Mouse (Mus musculus) kidney, postnatal 0 days (tissue): Measurements from ENCODE around the gene Ceacam3. TPM values are rescaled to one million over a fixed set of nuclear protein-coding genes. Genes with fewer than 3 reads are reported as not detected.

Experiments used
- ATAC-seq: fragments of 200-750 bp; cut with Nextera tagmentation; replicated peaks from 2 replicates; pipeline ENCODE4 v1.8.0; 2017; ENCODE audit warnings: low read depth, moderate number of reproducible peaks, moderate TSS enrichment, moderate library complexity; ENCODE audit not compliant: low FRiP score
- DNase-seq: peaks from one replicate; pipeline ENCODE4 v3.0.0-alpha.2; 2016; ENCODE audit warnings: low spot score
- H3K27ac ChIP-seq: fragments of 300-500 bp; sonication (generic); 2 replicates; pipeline ENCODE4 v1.5.1; 2014; ENCODE audit warnings: mild to moderate bottlenecking
- H3K27me3 ChIP-seq: fragments of 300-500 bp; sonication (generic); 2 replicates; pipeline ENCODE4 v1.6.1; 2014; ENCODE audit warnings: low read length, mixed read lengths; ENCODE audit not compliant: insufficient read depth
- H3K36me3 ChIP-seq: fragments of 300-500 bp; sonication (generic); 2 replicates; pipeline ENCODE4 v1.6.1; 2014; ENCODE audit warnings: low read length, mixed read lengths; ENCODE audit not compliant: insufficient read depth
- H3K4me1 ChIP-seq: fragments of 300-500 bp; sonication (generic); replicated peaks from 2 replicates; pipeline ENCODE4 v1.6.1; 2014; ENCODE audit warnings: antibody characterized with exemption, low read length, mixed read lengths; ENCODE audit not compliant: insufficient read depth
- H3K4me2 ChIP-seq: fragments of 300-500 bp; sonication (generic); 2 replicates; pipeline ENCODE4 v1.6.1; 2014; ENCODE audit warnings: mild to moderate bottlenecking, low read length, moderate library complexity, mixed read lengths
- H3K4me3 ChIP-seq: fragments of 300-500 bp; sonication (generic); replicated peaks from 2 replicates; pipeline ENCODE4 v1.5.1; 2014; ENCODE audit warnings: low read depth, low read length
- H3K9ac ChIP-seq: fragments of 300-500 bp; sonication (generic); 2 replicates; pipeline ENCODE4 v1.6.1; 2014; ENCODE audit warnings: low read depth, low read length
- H3K9me3 ChIP-seq: fragments of 300-500 bp; sonication (generic); replicated peaks from 2 replicates; pipeline ENCODE4 v1.6.1; 2016; ENCODE audit warnings: low read length, inconsistent platforms, mixed read lengths
- CTCF ChIP-seq: IDR thresholded peaks from 2 replicates; pipeline ENCODE4 v1.5.1; 2016; ENCODE audit warnings: antibody characterized with exemption, low read depth, mild to moderate bottlenecking, moderate library complexity
- WGBS: fragments of 180-500 bp; shearing (Covaris S2); extraction: QIAGEN DNeasy Blood & Tissue Kit; methylation state at CpG from one replicate; pipeline ENCODE4 v1.1.7; 2014; 5-methylcytosine and 5-hydroxymethylcytosine counted together
- polyA plus RNA-seq: library from polyadenylated mRNA; unstranded; fragments of >200 nt; fragmentation: Nextera tagmentation; extraction: Ambion mirVana; gene quantifications from 2 replicates; pipeline ENCODE4 v1.2.1, GENCODE M21; 2015

The Ceacam3 gene
- polyA plus RNA-seq, 1 experiment from 2014 or later = not detected

- Histone ChIP-seq H3K36me3 (no peaks in the 10 kb centered on the region), H3K4me3 (no peak within 1 kb of the TSS), H3K27me3 (no peaks in the 10 kb centered on the region), H3K4me1 (no peaks in the 10 kb centered on the region), H3K9me3 (no peaks in the 10 kb centered on the region), H3K27ac (no peak within 1 kb of the TSS), H3K4me2 (no peak within 1 kb of the TSS), H3K9ac (no peak within 1 kb of the TSS)
- ATAC-seq = no peak
- no peak for TF ChIP-seq CTCF
- DNase-seq = no peak
Measured at GRCm38 (mm10) chr7:17203177-17203576, 53.1 kb downstream of the Ceacam3 start, which contains the start of gene Psg29. Gene Psg29, plus strand, starts transcription at chr7:17203477.

- no peak overlapping the region for H3K27ac ChIP-seq
- no peak overlapping the region for H3K4me3 ChIP-seq
- H3K27me3 ChIP-seq = no peaks in the 10 kb centered on the region
- no peaks in the 10 kb centered on the region for H3K4me1 ChIP-seq
- H3K36me3 ChIP-seq = no peaks in the 10 kb centered on the region
- no peak for TF ChIP-seq CTCF
- WGBS = 64% methylated on average over 3 of the region's 3 CpGs
- H3K9ac ChIP-seq = no peak overlapping the region
- H3K9me3 ChIP-seq = no peaks in the 10 kb centered on the region
- DNase-seq (no peak), ATAC-seq (no peak)
- no peak overlapping the region for H3K4me2 ChIP-seq
Measured at GRCm38 (mm10) chr7:17205530-17206184, 55.6 kb downstream of the Ceacam3 start.

Other genes starting within 250 kb of the Ceacam3 start
- gene Ptgir, start 243.8 kb upstream of the Ceacam3 start, polyA plus RNA-seq = 2.2 and 2.3 TPM in 2 replicates
- gene Calm3, start 226.2 kb upstream of the Ceacam3 start, polyA plus RNA-seq = 134 and 136 TPM in 2 replicates
- 7.0 and 8.1 TPM in 2 replicates for gene Pnmal2, start 205.6 kb upstream of the Ceacam3 start, polyA plus RNA-seq
- 0.28 and 0.33 TPM in 2 replicates for gene Pnmal1, start 190.6 kb upstream of the Ceacam3 start, polyA plus RNA-seq
- 0.09 and 0.13 TPM in 2 replicates for gene Gm42372, start 167.2 kb upstream of the Ceacam3 start, polyA plus RNA-seq
- 15.7 and 16.9 TPM in 2 replicates for gene Ccdc8, start 157.6 kb upstream of the Ceacam3 start, polyA plus RNA-seq
- gene Ppp5c, start 122.4 kb upstream of the Ceacam3 start, polyA plus RNA-seq = 82.0 and 95.4 TPM in 2 replicates
- 5.1 and 6.1 TPM in 2 replicates for gene Hif3a, start 87.9 kb upstream of the Ceacam3 start, polyA plus RNA-seq
- 0.07 TPM in 1 of 2 replicates, not detected in the other for gene Psg16, start 76.2 kb upstream of the Ceacam3 start, polyA plus RNA-seq
- not detected in 2 replicates for gene Psg29, start 53.2 kb downstream of the Ceacam3 start, polyA plus RNA-seq